Mouse (Mus musculus) limb, embryonic 13.5 days (tissue): ENCODE data around the gene Slc44a5. TPM values are rescaled to one million over a fixed set of nuclear protein-coding genes. Genes with fewer than 3 reads are reported as not detected.
"Not testable (repeated sequence)": the region's sequence is repeated elsewhere in the genome, so short reads cannot be mapped to it uniquely, and the experiment has no call there.

ENCODE experiments used
- ATAC-seq: fragments of 200-750 bp; cut with Nextera tagmentation; 2 replicates; pipeline ENCODE4 v1.8.0; 2017; ENCODE audit warnings: low read depth, moderate number of reproducible peaks, moderate TSS enrichment; ENCODE audit not compliant: low FRiP score
- H3K27ac ChIP-seq: fragments of 300-500 bp; sonication (generic); 2 replicates; pipeline ENCODE4 v1.5.1; 2015; ENCODE audit warnings: inconsistent platforms, mild to moderate bottlenecking, moderate library complexity
- H3K27me3 ChIP-seq: fragments of 300-500 bp; sonication (generic); 2 replicates; pipeline ENCODE4 v1.6.1; 2015; ENCODE audit warnings: mild to moderate bottlenecking, inconsistent platforms
- H3K36me3 ChIP-seq: fragments of 300-500 bp; sonication (generic); 2 replicates; pipeline ENCODE4 v1.6.1; 2015; ENCODE audit warnings: inconsistent platforms, mild to moderate bottlenecking, moderate library complexity
- H3K4me1 ChIP-seq: fragments of 300-500 bp; sonication (generic); 2 replicates; pipeline ENCODE4 v1.6.1; 2015; ENCODE audit warnings: inconsistent platforms
- H3K4me2 ChIP-seq: fragments of 300-500 bp; sonication (generic); replicated peaks from 2 replicates; pipeline ENCODE4 v1.6.1; 2015; ENCODE audit warnings: inconsistent platforms, mild to moderate bottlenecking, moderate library complexity
- H3K4me3 ChIP-seq: fragments of 300-500 bp; sonication (generic); 2 replicates; pipeline ENCODE4 v1.5.1; 2015; ENCODE audit warnings: moderate library complexity, mild to moderate bottlenecking, inconsistent platforms
- H3K9ac ChIP-seq: fragments of 300-500 bp; sonication (generic); 2 replicates; pipeline ENCODE4 v1.6.1; 2015; ENCODE audit warnings: mild to moderate bottlenecking, inconsistent platforms
- H3K9me3 ChIP-seq: fragments of 300-500 bp; sonication (generic); 2 replicates; pipeline ENCODE4 v1.6.1; 2016; ENCODE audit warnings: inconsistent platforms
- WGBS: fragments of 180-500 bp; shearing (Covaris S2); methylation state at CpG from one replicate; pipeline ENCODE4 v1.1.7; 2015; 5-methylcytosine and 5-hydroxymethylcytosine counted together
- polyA plus RNA-seq: library from polyadenylated mRNA; unstranded; fragments of >200 nt; fragmentation: Nextera tagmentation; extraction: Ambion mirVana; gene quantifications from 2 replicates; pipeline ENCODE4 v1.2.1, GENCODE M21; 2015

The Slc44a5 gene
- polyA plus RNA-seq, 1 experiment from 2014 or later: 1.0 TPM

DNA sequence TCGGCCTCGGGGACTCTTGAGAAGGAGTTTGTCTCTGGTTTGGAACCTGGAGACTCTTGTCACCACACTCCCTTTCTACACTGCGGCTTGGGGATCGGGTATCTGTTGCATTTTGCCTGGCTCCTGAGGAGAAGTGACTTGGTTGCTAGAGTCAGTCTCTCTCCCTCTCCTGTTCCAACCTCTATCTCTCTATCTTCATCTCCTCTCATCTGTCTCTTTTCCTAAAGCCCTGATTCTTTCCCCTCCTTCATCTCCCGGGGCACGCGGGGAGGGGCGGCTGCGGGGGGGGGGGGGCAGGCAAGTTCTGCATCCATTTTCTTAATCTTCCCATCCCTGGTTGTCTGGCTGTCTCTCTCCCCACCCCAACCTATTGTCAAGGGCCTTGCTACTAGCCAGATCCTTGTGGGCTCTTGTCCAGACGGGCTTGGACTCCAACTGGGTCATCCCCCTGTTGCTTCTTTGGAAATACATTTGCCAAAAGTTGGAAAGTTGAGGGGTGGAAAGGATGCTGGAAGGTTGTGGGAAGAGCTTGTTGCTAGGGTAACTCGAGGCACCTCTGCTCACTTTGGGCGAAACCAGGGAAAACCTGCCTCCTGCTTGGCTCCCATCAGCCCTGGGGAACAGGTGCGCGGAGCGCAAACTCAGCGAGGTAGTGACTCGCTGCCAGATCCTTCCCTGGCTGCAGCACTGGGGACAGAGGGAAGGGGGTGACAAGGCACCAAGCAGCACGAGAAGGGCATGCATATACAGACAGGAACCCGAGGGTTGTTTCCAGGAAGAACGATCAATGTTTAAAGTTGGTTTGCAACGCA is 919 bp downstream of the Slc44a5 start:
- peak overlapping the region; percentile 55 for H3K4me3 ChIP-seq
- peak overlapping the region; percentile 67 for H3K9ac ChIP-seq
- H3K27me3 ChIP-seq: peaks cover 57% of the 10 kb centered on the region
- H3K27ac ChIP-seq: no peak overlapping the region
- H3K36me3 ChIP-seq: no peaks in the 10 kb centered on the region
- ATAC-seq: no peak
- H3K9me3 ChIP-seq: no peaks in the 10 kb centered on the region
- H3K4me2 ChIP-seq: peak overlapping the region; percentile 94
- peaks cover 11% of the 10 kb centered on the region for H3K4me1 ChIP-seq
- WGBS: 7% methylated on average over 21 of the region's 21 CpGs

DNA sequence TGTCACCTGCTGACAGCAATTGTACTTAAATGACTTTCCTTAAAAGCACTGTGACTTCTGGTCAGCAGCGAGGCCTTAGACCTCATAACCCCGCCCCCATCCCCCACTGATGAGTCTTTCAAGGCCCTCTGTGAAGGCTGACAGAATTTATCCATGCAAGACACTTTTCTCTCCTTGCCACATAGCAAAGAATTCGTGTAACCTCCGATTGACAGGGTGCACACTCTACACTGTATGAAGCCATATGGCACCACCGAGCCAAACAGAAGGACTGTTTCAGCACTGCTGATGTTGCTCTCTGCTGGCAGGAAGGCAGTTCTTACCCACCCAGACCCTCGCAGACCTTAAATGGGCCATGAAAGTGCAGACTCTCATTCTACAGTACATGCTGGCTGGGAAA is 1.8 kb downstream of the Slc44a5 start:
- Histone ChIP-seq H3K36me3 (no peaks in the 10 kb centered on the region), H3K4me2 (no peak overlapping the region), H3K4me1 (peaks cover 11% of the 10 kb centered on the region), H3K27ac (no peak overlapping the region), H3K9me3 (no peaks in the 10 kb centered on the region), H3K4me3 (no peak overlapping the region), H3K27me3 (peaks cover 54% of the 10 kb centered on the region), H3K9ac (no peak overlapping the region)
- ATAC-seq: no peak
- WGBS: 17% methylated on average over 6 of the region's 6 CpGs

DNA sequence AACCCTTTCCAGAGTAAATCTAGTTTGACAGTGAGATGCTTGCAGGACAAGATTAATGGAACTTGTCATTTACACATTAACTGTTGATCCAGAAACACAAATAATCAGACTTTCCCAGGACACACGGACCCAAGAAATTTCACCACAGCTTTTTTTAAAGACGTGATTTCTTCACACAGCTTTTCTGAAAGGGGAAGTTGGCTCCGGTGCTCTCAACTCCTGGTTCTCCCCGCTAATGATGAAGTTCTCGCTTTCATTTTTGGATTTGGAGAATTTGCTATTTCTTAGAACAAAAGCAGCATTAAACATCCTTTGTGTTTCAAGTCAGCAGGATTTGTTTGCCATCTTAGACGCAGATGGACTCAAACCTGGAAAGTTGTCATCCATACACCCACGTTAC is 2.6 kb downstream of the Slc44a5 start:
- Histone ChIP-seq H3K27ac (no peak overlapping the region), H3K4me3 (no peak overlapping the region), H3K27me3 (peaks cover 54% of the 10 kb centered on the region), H3K9ac (no peak overlapping the region), H3K9me3 (no peaks in the 10 kb centered on the region), H3K4me1 (peaks cover 11% of the 10 kb centered on the region), H3K36me3 (no peaks in the 10 kb centered on the region), H3K4me2 (no peak overlapping the region)
- 81% methylated on average over 7 of the region's 7 CpGs for WGBS
- no peak for ATAC-seq

- ATAC-seq: no peak
- WGBS: 63% methylated on average over 2 of the region's 2 CpGs
- no peaks in the 10 kb centered on the region for H3K36me3 ChIP-seq
- H3K4me1 ChIP-seq: no peaks in the 10 kb centered on the region
- H3K4me3 ChIP-seq: no peak overlapping the region
- no peak overlapping the region for H3K27ac ChIP-seq
- H3K4me2 ChIP-seq: no peak overlapping the region
- no peaks in the 10 kb centered on the region for H3K9me3 ChIP-seq
- no peak overlapping the region for H3K9ac ChIP-seq
- H3K27me3 ChIP-seq: peaks cover 13% of the 10 kb centered on the region
Measured at GRCm38 (mm10) chr3:153980611-153981010, 7.4 kb downstream of the Slc44a5 start.

DNA sequence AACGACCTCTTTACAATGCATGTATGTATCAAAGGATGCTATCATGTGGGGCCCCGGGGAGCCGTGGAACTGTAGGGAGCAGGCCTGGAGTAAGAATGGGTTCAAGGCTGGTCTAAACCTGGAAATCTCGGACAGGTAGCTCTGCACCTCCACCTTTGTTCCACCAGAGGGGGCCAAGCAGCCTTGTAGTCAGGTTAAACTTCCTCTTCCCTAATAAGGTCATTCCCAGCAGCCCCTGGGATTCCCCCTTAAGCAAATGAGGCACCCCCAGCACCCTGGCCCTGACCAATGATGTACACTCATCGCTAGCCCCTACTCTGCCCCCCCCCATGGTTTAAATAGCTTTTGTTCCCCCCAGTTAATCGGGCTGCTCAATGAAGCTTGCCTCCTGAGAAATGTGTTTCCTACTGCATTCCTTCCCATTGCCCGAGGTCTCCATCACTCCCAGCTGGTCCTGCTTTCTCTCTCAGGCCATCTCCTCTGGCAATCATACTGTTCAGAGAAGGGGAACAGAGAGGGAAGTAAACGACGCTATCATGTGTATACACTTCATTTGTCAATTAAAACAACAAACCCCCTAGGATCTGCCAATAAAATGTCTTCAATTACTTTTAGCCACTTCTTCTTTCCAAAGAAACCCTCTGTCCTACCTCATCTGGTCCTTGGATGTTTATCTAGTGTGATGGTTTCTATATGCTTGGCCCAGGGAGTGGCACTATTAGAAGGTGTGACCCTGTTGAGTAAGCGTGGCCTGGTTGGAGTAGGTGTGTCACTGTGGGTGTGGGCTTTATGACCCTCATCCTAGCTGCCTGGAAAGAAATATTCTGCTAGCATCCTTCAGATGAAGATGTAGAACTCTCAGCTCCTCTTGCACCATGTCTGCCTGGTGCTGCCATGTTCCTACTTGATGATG is 11.4 kb downstream of the Slc44a5 start:
- no peak overlapping the region for H3K4me2 ChIP-seq
- H3K4me3 ChIP-seq: no peak overlapping the region
- ATAC-seq: peak; percentile 36; the same call in 1 of the 2 replicates
- no peaks in the 10 kb centered on the region for H3K9me3 ChIP-seq
- WGBS: 55% methylated on average over 10 of the region's 10 CpGs
- no peaks in the 10 kb centered on the region for H3K4me1 ChIP-seq
- H3K27me3 ChIP-seq: no peaks in the 10 kb centered on the region
- H3K27ac ChIP-seq: no peak overlapping the region
- no peak overlapping the region for H3K9ac ChIP-seq
- no peaks in the 10 kb centered on the region for H3K36me3 ChIP-seq

DNA sequence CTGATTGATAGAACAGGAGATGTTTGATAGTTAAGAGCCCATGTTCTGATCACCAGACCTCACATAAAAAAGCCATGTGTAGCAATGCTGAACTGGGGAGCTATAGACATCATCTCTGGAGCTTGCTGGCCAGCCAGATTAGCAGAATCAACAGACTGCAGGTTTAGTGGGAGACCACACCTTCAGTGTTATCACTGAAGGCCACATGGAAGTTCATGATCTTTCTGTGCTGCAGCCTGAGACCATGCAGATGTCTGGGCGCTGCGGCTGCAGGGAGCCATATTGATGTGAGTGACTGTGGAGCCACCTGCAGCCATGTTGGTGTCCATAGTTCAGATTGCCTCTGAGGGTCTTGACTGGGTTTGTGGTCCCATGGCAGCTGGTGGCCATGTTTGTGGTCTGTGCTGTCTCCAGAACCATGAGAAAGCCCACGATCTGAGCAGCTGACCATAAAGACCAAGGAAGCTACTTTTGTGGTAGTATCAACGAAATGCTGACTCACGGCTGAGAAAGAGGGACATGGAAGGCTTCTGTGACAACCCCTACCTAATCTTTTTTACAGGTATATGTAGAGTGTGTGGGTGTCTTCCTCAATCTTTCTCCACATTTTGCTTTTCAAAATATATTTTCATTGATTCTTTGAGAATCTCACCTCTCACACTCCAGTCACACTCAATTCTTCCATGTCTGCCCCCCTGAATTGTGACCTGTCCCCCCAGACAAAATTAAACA is 26.7 kb downstream of the Slc44a5 start:
- Histone ChIP-seq H3K36me3 (no peaks in the 10 kb centered on the region), H3K27me3 (no peaks in the 10 kb centered on the region), H3K4me1 (no peaks in the 10 kb centered on the region), H3K4me2 (no peak overlapping the region), H3K9ac (no peak overlapping the region), H3K9me3 (no peaks in the 10 kb centered on the region), H3K4me3 (no peak overlapping the region), H3K27ac (no peak overlapping the region)
- no peak for ATAC-seq
- 93% methylated on average over 5 of the region's 5 CpGs for WGBS

DNA sequence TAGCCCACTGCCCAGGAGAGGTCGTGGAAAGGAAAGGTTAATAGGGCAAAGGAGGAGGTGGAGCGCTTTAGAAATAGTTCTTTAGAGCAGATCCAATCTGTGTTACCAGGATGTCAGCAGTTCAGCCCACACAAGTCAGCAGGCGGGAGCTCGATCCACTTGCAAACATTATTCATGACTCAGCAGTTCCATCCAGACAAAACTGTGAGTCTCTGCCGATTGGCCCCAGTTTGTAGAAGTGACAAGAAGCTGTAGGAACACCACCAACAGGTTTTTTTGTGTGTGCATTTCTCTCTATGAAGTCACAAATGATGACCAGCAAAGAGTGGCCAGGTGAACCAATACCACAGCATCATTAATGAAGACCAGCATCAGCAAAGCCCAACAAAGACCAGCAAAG is 28.1 kb downstream of the Slc44a5 start:
- 86% methylated on average over 5 of the region's 5 CpGs for WGBS
- Histone ChIP-seq H3K9ac (no peak overlapping the region), H3K36me3 (no peaks in the 10 kb centered on the region), H3K4me3 (no peak overlapping the region), H3K27me3 (no peaks in the 10 kb centered on the region), H3K9me3 (no peaks in the 10 kb centered on the region), H3K4me2 (no peak overlapping the region), H3K4me1 (no peaks in the 10 kb centered on the region), H3K27ac (no peak overlapping the region)
- no peak for ATAC-seq

DNA sequence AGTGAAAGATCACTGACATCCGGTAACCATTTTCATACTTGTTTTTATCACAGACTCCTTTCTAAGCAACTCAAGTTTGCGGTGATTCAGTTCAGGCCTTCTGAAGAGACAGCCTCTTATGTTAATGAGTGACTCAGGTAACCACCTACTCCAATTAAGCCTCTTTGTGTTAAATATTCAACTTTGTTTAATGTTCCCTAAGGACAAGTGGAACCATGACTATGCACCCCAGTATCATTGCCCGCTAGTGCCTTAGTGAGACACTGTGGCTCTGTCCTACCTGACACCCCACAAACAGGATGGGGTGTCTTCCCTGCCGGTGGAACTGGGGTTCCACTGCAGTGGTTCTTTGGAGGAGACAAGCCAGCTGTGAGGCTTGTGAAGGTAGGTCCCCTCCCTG is 73.6 kb downstream of the Slc44a5 start:
- H3K27ac ChIP-seq: no peak overlapping the region
- no peaks in the 10 kb centered on the region for H3K36me3 ChIP-seq
- WGBS: 87% methylated on average over 4 of the region's 4 CpGs
- 0 out of 2 replicates have a peak, but pooled peaks cover 5% of the 10 kb centered on the region for H3K9me3 ChIP-seq
- ATAC-seq: no peak
- no peaks in the 10 kb centered on the region for H3K4me1 ChIP-seq
- no peak overlapping the region for H3K9ac ChIP-seq
- no peak overlapping the region for H3K4me3 ChIP-seq
- H3K27me3 ChIP-seq: no peaks in the 10 kb centered on the region
- no peak overlapping the region for H3K4me2 ChIP-seq

GRCm38 (mm10) chr3:154053331-154053730 is 80.1 kb downstream of the Slc44a5 start:
- H3K27me3 ChIP-seq: no peaks in the 10 kb centered on the region
- no peaks in the 10 kb centered on the region for H3K4me1 ChIP-seq
- H3K4me2 ChIP-seq: no peak overlapping the region
- H3K9me3 ChIP-seq: no peaks in the 10 kb centered on the region
- no peak overlapping the region for H3K27ac ChIP-seq
- H3K36me3 ChIP-seq: no peaks in the 10 kb centered on the region
- no peak overlapping the region for H3K9ac ChIP-seq
- H3K4me3 ChIP-seq: no peak overlapping the region
- WGBS: 61% methylated on average over 7 of the region's 7 CpGs
- ATAC-seq: no peak

DNA sequence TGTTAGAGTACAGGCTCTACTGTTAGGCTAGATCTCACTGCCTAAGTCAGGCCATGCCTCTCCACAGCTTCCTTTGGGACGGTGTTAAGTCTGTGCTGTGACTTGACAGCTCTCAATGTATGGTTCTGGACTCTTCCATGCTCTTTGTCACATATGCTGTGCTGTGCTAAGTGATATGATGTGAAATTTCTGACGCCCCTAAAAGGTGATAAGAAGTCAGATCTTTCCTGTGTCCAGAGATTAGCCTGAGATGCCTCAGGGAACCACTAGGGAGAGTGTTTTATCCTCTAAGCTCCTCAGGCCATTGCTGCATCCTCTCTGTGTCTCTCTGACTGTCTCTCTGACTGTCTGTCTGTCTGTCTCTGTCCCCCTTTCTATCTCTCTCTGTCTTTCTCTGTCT is 84.2 kb downstream of the Slc44a5 start:
- 80% methylated on average over 2 of the region's 2 CpGs for WGBS
- Histone ChIP-seq H3K4me3 (no peak overlapping the region), H3K4me1 (no peaks in the 10 kb centered on the region), H3K27ac (no peak overlapping the region), H3K9me3 (no peaks in the 10 kb centered on the region), H3K27me3 (no peaks in the 10 kb centered on the region), H3K4me2 (no peak overlapping the region), H3K9ac (no peak overlapping the region), H3K36me3 (no peaks in the 10 kb centered on the region)
- no peak for ATAC-seq

- Histone ChIP-seq H3K4me1 (no peaks in the 10 kb centered on the region), H3K4me2 (no peak overlapping the region), H3K36me3 (no peaks in the 10 kb centered on the region), H3K27me3 (no peaks in the 10 kb centered on the region), H3K27ac (no peak overlapping the region), H3K9me3 (no peaks in the 10 kb centered on the region), H3K4me3 (no peak overlapping the region), H3K9ac (no peak overlapping the region)
- no peak for ATAC-seq
- 87% methylated on average over 5 of the region's 5 CpGs for WGBS
Measured at GRCm38 (mm10) chr3:154058200-154058599, 85.0 kb downstream of the Slc44a5 start.

GRCm38 (mm10) chr3:154071989-154072388 is 98.8 kb downstream of the Slc44a5 start:
- not testable (repeated sequence) for H3K9me3 ChIP-seq, H3K4me2 ChIP-seq, H3K4me1 ChIP-seq, H3K27ac ChIP-seq, ATAC-seq, H3K27me3 ChIP-seq, H3K36me3 ChIP-seq, H3K4me3 ChIP-seq, H3K9ac ChIP-seq
